Mouse (Mus musculus) gastrocnemius, postnatal 25 days (tissue): ENCODE measurements around the gene Ptrh1. TPM values are rescaled to one million over a fixed set of nuclear protein-coding genes. Genes with fewer than 3 reads are reported as not detected.

Experiments
- DNase-seq: peaks from one replicate; pipeline ENCODE4 v3.0.0; 2022
- total RNA-seq, 2 experiments: library from RNA; stranded (reverse); gene quantifications; 1 replicate in 1 of 2; 2 replicates in 1 of 2; pipeline ENCODE4 v1.2.3; 2021

The Ptrh1 gene
- total RNA-seq, 2 experiments from 2014 or later: 2.0 to 2.9 TPM

GRCm38 (mm10) chr2:32798251-32798962 is 22.8 kb downstream of the Ptrh1 start:
- DNase-seq: no peak

- no peak for DNase-seq
Measured at GRCm38 (mm10) chr2:32808816-32809566, 33.4 kb downstream of the Ptrh1 start.

GRCm38 (mm10) chr2:32811959-32812358 is 36.4 kb downstream of the Ptrh1 start:
- no peak for DNase-seq

GRCm38 (mm10) chr2:32816497-32816896 is 40.9 kb downstream of the Ptrh1 start:
- DNase-seq: no peak

- DNase-seq: no peak
Measured at GRCm38 (mm10) chr2:32816946-32817581, 41.5 kb downstream of the Ptrh1 start.

- no peak for DNase-seq
Measured at GRCm38 (mm10) chr2:32817589-32817988, 42.0 kb downstream of the Ptrh1 start.

GRCm38 (mm10) chr2:32818208-32818607 is 42.6 kb downstream of the Ptrh1 start:
- DNase-seq: no peak

- DNase-seq: no peak
Measured at GRCm38 (mm10) chr2:32821041-32821802, 45.6 kb downstream of the Ptrh1 start.

- no peak for DNase-seq
Measured at GRCm38 (mm10) chr2:32822643-32823042, 47.1 kb downstream of the Ptrh1 start.

- DNase-seq: no peak
Measured at GRCm38 (mm10) chr2:32823153-32823552, 47.6 kb downstream of the Ptrh1 start.

- no peak for DNase-seq
Measured at GRCm38 (mm10) chr2:32823579-32824154, 48.1 kb downstream of the Ptrh1 start.

GRCm38 (mm10) chr2:32824181-32824580 is 48.6 kb downstream of the Ptrh1 start:
- no peak for DNase-seq

- DNase-seq: no peak
Measured at GRCm38 (mm10) chr2:32824778-32825177, 49.2 kb downstream of the Ptrh1 start.

GRCm38 (mm10) chr2:32825796-32826195 is 50.2 kb downstream of the Ptrh1 start:
- DNase-seq: no peak

Other genes starting within 250 kb of the Ptrh1 start
- gene Fam102a, start 240.5 kb upstream of the Ptrh1 start, total RNA-seq: 1 to 10 TPM; 2.4 to 2.9 TPM
- gene Dpm2, start 204.9 kb upstream of the Ptrh1 start, total RNA-seq: 10 to 100 TPM; 11.7 to 12.6 TPM
- not detected for gene Pip5kl1, start 201.0 kb upstream of the Ptrh1 start, total RNA-seq
- not detected for gene 9430097D07Rik, start 200.1 kb upstream of the Ptrh1 start, total RNA-seq
- gene St6galnac4, start 188.7 kb upstream of the Ptrh1 start, total RNA-seq: 10 to 100 TPM; 24.6 to 29.2 TPM
- 10 to 100 TPM; 37.3 to 42.6 TPM for gene St6galnac6, start 176.1 kb upstream of the Ptrh1 start, total RNA-seq
- gene Ak1, start 154.0 kb upstream of the Ptrh1 start, total RNA-seq: 1,000 to 10,000 TPM; 1,680 to 2,125 TPM
- gene Eng, start 129.2 kb upstream of the Ptrh1 start, total RNA-seq: 10 to 100 TPM; 28.0 to 30.7 TPM
- gene Fpgs, start 71.6 kb upstream of the Ptrh1 start, total RNA-seq: 1 to 10 TPM; 3.9 to 4.7 TPM
- 10 to 100 TPM; 17.2 to 20.0 TPM for gene Cdk9, start 62.7 kb upstream of the Ptrh1 start, total RNA-seq
- gene Sh2d3c, start 54.7 kb upstream of the Ptrh1 start, total RNA-seq: 1 to 10 TPM; 4.2 to 8.4 TPM
- gene 6330409D20Rik, start 34.8 kb upstream of the Ptrh1 start, total RNA-seq: not detected
- gene Tor2a, start 18.6 kb upstream of the Ptrh1 start, total RNA-seq: 1 to 10 TPM; 4.9 to 5.7 TPM
- not detected for gene Ttc16, start 153 bp upstream of the Ptrh1 start, total RNA-seq
- not detected for gene Cfap157, start 8.6 kb downstream of the Ptrh1 start, total RNA-seq
- gene Stxbp1, start 71.5 kb downstream of the Ptrh1 start, total RNA-seq: 1 to 10 TPM; 2.7 to 3.8 TPM
- 10 to 100 TPM in 1 of 2 experiments, 1 to 10 TPM in 1; 8.1 to 12.4 TPM for gene Fam129b, start 100.3 kb downstream of the Ptrh1 start, total RNA-seq
- gene Rpl12, start 185.8 kb downstream of the Ptrh1 start, total RNA-seq: 10 to 100 TPM; 52.0 to 67.4 TPM
- 10 to 100 TPM; 10.4 to 13.5 TPM for gene Lrsam1, start 185.8 kb downstream of the Ptrh1 start, total RNA-seq
- gene Slc2a8, start 206.3 kb downstream of the Ptrh1 start, total RNA-seq: 1 to 10 TPM; 9.5 to 9.6 TPM